Mouse (Mus musculus) heart, adult 2 months (tissue): ENCODE data around the gene Dlx3.

Experiments
- CTCF ChIP-seq: fragments of 200-600 bp; IDR thresholded peaks from 2 replicates; pipeline ENCODE4 v1.8.1; 2022; ENCODE audit warnings: antibody characterized with exemption, mild to moderate bottlenecking, moderate library complexity
- EP300 ChIP-seq: fragments of 200-500 bp; IDR thresholded peaks from 2 replicates; pipeline ENCODE4 v1.6.1; 2011; ENCODE audit warnings: low read depth, low read length, control low read depth; ENCODE audit not compliant: insufficient read depth

- no peak for TF ChIP-seq CTCF
- no peak for TF ChIP-seq EP300
Measured at GRCm38 (mm10) chr11:95084811-95085382, 35.0 kb upstream of the Dlx3 start.
